Mouse (Mus musculus) adrenal gland, adult (tissue): ENCODE measurements around the gene Mgme1.
A peak's percentile ranks its signal among the peaks of the same experiment; 100 is the strongest.

Source experiments
- DNase-seq, 2 experiments: peaks; one replicate each; pipeline ENCODE4 v3.0.0; 2022 to 2023; ENCODE audit warnings: low spot score in 1 of 2; ENCODE audit not compliant: inconsistent age in 2 of 2

Gene Mgme1

GRCm38 (mm10) chr2:144270507-144271420, at the start of gene Mgme1, which contains the start of gene Snx5:
Mgme1 (plus strand) TSS chr2:144270663.
Snx5 (minus strand) TSS chr2:144270906.
- peak; percentile 96 to 99 for DNase-seq

- peak; percentile 35 to 71 for DNase-seq
Observed at GRCm38 (mm10) chr2:144224351-144224750, 46.1 kb upstream of the Mgme1 start.

- DNase-seq, result no peak
Observed at GRCm38 (mm10) chr2:144226906-144227586, 43.4 kb upstream of the Mgme1 start.

GRCm38 (mm10) chr2:144228521-144229346, 41.7 kb upstream of the Mgme1 start:
- DNase-seq, result no peak

DNA sequence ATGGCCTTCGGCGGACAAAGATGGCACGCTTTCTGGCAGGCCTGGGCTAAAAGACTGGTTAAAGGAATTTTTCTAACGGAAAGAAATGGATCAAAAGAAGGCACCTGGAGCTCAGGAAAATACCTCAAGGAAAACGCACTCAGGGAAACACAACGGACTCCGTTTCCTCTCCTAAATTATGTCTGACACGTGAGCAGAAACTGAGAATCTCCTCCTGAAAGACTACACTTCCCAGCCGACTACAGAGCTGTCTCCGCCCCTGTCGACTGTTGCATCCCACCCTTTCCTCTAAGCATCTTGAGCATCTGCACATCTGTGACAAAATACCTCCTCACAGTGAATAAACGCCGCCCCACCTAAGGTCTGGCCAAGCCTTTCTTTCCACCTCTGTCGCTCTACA, 40.8 kb upstream of the Mgme1 start:
- no peak for DNase-seq

- no peak for DNase-seq
Observed at GRCm38 (mm10) chr2:144230498-144230897, 40.0 kb upstream of the Mgme1 start.

- no peak for DNase-seq
Observed at GRCm38 (mm10) chr2:144231115-144231514, 39.3 kb upstream of the Mgme1 start.

DNA sequence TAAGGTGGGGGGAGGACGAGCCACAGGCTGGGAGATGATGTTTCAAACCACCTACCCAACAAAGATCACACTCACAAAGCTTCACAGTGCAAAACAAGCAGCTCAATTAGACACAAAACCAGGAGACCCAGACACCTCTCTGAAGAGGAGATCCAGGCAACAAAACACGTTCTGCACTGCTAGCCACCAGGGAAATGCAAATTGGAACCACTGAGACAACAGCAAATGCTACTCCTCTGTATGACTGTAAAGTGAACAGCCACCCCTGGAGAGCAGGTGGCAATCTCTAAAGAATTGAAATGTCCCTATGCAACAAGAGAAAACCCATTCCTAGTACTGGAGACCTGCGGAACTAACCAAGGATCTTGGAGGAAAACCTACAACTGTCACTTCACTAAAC, 36.9 kb upstream of the Mgme1 start:
- DNase-seq, result no peak

- DNase-seq, result no peak
Observed at GRCm38 (mm10) chr2:144235776-144236175, 34.7 kb upstream of the Mgme1 start.

DNA sequence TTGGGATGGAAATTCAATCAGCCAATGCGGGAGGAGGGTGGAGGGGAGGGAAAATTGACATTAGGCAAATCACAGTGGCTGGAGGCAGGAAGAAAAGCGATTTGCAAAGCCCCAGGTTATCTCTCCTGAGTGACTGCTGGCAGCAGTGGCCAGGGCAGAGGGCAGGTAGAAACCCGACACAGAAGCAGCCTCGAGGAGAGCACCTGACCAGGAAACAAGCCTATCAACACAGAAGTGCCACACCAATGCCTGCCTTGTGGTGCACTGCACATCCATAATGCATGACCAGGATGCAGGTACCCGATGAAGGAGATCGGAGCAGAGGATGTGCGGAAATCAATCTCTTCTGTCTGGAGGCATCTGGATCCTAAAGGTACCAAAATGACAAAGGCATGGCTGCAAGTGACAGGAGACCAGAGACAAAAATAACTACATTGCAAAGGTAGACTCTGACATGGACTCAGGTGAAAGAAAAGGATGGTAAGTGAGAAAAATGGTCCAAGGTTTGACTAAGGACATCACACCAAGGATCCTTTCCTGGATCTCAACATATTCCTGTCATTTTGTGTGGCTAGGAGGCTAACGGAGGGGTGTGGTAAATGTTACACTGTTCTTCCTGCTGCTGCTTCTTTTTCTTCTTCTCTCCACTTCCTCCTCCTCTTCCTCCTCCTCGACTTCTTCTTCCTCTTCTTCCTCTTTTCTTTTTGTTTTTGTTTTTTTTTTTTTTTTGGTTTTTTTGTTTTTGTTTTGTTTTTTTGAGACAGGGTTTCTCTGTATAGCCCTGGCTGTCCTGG, 33.5 kb upstream of the Mgme1 start:
- no peak for DNase-seq

GRCm38 (mm10) chr2:144238341-144238740, 32.1 kb upstream of the Mgme1 start:
- DNase-seq, result no peak

- no peak for DNase-seq
Observed at GRCm38 (mm10) chr2:144239318-144239717, 31.1 kb upstream of the Mgme1 start.

DNA sequence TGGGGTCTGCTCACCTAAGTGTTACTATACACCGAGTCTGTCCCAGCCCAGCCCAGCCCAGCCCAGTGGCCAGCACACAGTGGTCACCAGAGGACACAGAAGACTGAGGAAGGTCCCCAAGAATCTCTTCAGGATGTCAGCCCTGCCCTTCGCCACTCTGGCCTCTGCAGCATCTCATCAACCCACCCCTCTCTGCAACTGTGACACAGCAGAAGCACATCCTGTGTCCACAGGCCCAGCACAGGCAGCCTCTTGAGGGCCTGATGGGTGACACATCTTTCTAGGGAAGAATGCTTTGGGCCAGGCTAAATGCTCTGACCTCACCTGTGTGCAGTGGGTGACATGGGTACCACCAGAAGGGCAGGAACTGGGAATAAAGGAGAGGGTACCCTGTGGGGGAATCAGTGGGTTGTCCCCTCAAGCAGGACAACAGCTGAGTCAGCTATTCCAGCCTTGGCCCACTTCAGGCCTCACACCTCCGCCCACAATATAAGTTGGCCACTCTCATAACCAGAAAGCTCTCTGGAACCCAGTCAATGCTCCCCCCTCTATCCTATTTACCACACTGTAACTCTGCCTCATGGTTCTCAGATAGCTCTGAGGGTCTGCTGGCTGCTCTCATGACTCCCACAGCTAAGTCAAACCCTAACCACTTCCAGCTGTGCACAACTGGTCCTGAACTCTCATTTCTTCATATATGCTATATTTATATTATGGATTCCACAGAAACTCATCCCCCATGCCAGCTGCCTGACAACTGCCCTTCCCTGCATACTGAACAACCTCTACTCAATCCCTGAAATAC, 30.2 kb upstream of the Mgme1 start:
- DNase-seq, result no peak

GRCm38 (mm10) chr2:144245464-144245863, 25.0 kb upstream of the Mgme1 start:
- DNase-seq, result peak; percentile 29 to 64

- DNase-seq, result no peak
Observed at GRCm38 (mm10) chr2:144246270-144246669, 24.2 kb upstream of the Mgme1 start.

DNA sequence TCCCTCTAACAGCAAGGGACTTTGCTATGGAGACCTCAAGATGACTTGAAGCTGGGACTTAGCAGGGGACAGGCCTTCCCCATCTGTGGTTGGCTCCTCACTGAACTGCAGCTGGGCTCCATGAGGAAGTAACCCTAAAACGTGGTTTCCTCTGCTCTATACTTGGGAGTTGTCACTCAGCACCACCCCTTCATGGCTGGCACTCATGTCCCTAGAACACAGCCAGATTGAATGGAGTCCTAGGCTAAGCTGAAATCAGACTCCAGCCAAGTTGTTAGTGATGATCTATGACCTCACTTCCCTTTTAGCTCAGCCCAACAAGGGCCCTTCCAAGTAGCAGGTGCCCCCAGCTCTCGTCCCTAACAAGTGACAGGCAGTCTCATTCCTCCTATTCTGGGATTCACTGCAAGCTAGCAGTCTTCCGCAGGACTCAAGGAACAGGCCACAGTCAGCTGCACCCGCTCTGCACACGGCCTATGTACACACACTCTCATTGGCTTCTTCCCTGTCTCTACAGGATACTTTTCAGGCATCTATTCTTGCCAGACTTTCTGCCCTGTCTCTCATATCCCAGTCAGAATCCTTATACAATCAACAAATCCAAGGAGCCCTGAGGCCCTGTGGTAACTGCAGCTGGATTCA, 23.0 kb upstream of the Mgme1 start:
- DNase-seq, result no peak

DNA sequence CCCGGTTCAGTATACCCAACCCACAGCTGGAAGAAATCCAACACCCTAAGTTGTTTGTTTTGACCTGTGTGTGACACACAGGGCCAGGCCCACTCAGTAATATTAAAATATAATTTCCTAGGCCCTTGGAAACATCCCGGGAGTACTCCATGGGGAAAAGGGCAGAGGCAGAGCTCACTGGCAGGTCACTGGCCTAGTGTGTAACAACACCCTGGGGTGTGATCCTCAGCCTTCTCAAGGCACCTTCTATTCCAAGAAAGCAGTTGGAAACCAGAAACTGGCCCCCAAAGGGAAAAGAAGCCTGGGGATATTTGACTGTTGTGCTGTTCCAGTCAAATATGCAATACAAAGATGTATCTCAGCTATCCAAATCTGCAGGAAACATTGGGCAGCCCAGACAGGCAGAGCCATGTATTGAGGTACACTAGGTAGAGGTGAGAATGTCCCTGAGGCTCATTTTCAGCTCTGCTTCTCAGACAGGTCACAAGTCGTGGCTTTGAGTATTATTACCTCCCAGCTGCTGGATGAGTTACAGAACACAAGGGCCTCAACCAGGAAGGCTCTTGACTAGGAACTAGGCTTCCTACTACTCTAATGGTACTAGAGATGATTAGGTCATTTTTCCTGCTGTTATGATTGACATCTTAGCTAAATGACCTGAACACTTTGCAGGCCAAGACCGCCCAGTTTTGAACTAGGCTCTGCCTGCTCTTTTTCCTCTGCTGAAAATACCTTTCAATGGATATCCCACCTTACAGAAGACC, 21.7 kb upstream of the Mgme1 start:
- peak in 1 of 2 experiments; percentile 53 for DNase-seq

DNA sequence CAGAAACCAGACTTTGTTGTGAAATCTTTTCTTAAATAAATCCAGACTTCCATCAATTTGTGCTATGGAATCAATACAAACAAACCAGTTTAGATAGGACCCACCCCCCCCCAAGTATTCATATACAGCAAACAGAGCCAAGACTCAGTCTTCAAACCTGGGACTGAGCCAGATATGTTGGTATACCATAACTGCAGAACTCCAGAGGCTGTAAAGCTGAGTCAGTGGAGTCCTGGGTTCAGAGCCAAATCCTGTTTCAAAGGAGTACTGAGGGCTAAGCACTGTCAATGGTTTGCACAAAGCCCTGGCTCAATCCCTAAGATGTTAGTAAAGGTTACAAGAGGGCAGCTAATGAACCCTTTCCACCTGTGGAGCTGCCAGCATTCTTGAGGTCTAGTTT, 20.4 kb upstream of the Mgme1 start:
- no peak for DNase-seq
